Mouse (Mus musculus): Measurements from ENCODE around the gene Ttc38.

DNA sequence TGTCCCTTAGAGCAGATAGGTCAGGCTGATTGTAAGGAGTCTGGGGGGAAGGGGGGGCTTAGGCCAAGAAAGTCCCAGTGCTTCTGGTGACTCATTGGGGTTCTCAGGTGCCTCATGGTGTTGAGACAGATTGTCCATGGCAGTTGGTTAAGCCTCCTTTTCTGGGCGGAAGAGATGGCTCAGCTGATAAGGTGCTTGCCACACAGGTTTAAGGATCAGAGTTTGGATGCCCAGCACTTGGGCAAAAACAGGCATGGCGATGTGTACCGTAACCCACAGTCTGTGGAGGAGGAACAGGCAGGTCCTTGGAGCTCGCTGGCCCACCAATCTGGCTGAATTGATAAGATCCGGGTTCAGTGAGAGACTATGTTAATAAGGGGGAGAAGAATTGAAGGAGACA, 4.8 kb downstream of the Ttc38 start:
- no peak for TF ChIP-seq POLR2A (IDR thresholded peaks at IDR 0.05; ENCODE audit: control insufficient read depth, extremely low read depth, insufficient read depth, low read length, poor library complexity)
- no peak for TF ChIP-seq CTCF (IDR thresholded peaks at IDR 0.05; ENCODE audit: borderline replicate concordance, control insufficient read depth, extremely low read depth, insufficient read depth, low read length, poor library complexity)
